Mouse (Mus musculus) lung, embryonic 14.5 days (tissue): ENCODE measurements around the gene Ncoa1. TPM values are rescaled to one million over a fixed set of nuclear protein-coding genes. Genes with fewer than 3 reads are reported as not detected.

ENCODE experiments used
- ATAC-seq: fragments of 200-750 bp; cut with Nextera tagmentation; 2 replicates; pipeline ENCODE4 v1.8.0; 2017; ENCODE audit warnings: mild to moderate bottlenecking, moderate TSS enrichment, moderate library complexity; ENCODE audit not compliant: insufficient read depth
- DNase-seq: peaks from one replicate; pipeline ENCODE4 v3.0.0-alpha.2; 2015
- H3K27ac ChIP-seq: fragments of 300-500 bp; sonication (generic); 2 replicates; pipeline ENCODE4 v1.5.1; 2014; ENCODE audit warnings: low read depth, mild to moderate bottlenecking, moderate library complexity
- H3K27me3 ChIP-seq: fragments of 300-500 bp; sonication (generic); 2 replicates; pipeline ENCODE4 v1.6.1; 2014; ENCODE audit warnings: low read length, control low read depth; ENCODE audit not compliant: insufficient read depth
- H3K36me3 ChIP-seq: fragments of 300-500 bp; sonication (generic); 2 replicates; pipeline ENCODE4 v1.6.1; 2014; ENCODE audit warnings: control low read depth; ENCODE audit not compliant: insufficient read depth
- H3K4me1 ChIP-seq: fragments of 300-500 bp; sonication (generic); 2 replicates; pipeline ENCODE4 v1.6.1; 2014; ENCODE audit warnings: antibody characterized with exemption, control low read depth; ENCODE audit not compliant: insufficient read depth
- H3K4me2 ChIP-seq: fragments of 300-500 bp; sonication (generic); 2 replicates; pipeline ENCODE4 v1.6.1; 2014; ENCODE audit warnings: mild to moderate bottlenecking
- H3K4me3 ChIP-seq: fragments of 300-500 bp; sonication (generic); 2 replicates; pipeline ENCODE4 v1.5.1; 2014; ENCODE audit warnings: low read depth, low read length
- H3K9ac ChIP-seq: fragments of 300-500 bp; sonication (generic); 2 replicates; pipeline ENCODE4 v1.6.1; 2014
- H3K9me3 ChIP-seq: fragments of 300-500 bp; sonication (generic); 2 replicates; pipeline ENCODE4 v1.6.1; 2016; ENCODE audit warnings: low read depth, low read length, control low read depth
- CTCF ChIP-seq: IDR thresholded peaks from 2 replicates; pipeline ENCODE4 v1.5.1; 2016; ENCODE audit warnings: antibody characterized with exemption, low read depth
- WGBS: fragments of 180-500 bp; shearing (Covaris S2); extraction: QIAGEN DNeasy Blood & Tissue Kit; methylation state at CpG from one replicate; pipeline ENCODE4 v1.1.7; 2014; 5-methylcytosine and 5-hydroxymethylcytosine counted together
- polyA plus RNA-seq: library from polyadenylated mRNA; unstranded; fragments of >200 nt; fragmentation: Nextera tagmentation; extraction: Ambion mirVana; gene quantifications from 2 replicates; pipeline ENCODE4 v1.2.1, GENCODE M21; 2014

Gene Ncoa1
- polyA plus RNA-seq, 1 experiment from 2014 or later = 13.1 TPM

GRCm38 (mm10) chr12:4199271-4199670 lies 277.7 kb downstream of the Ncoa1 start:
- H3K4me2 ChIP-seq = no peak overlapping the region
- TF ChIP-seq CTCF = no peak
- no peaks in the 10 kb centered on the region for H3K27me3 ChIP-seq
- H3K4me1 ChIP-seq = no peaks in the 10 kb centered on the region
- peaks cover 38% of the 10 kb centered on the region for H3K36me3 ChIP-seq
- H3K27ac ChIP-seq = no peak overlapping the region
- ATAC-seq (no peak), DNase-seq (no peak)
- 89% methylated on average over 11 of the region's 11 CpGs for WGBS
- no peaks in the 10 kb centered on the region for H3K9me3 ChIP-seq
- H3K9ac ChIP-seq = no peak overlapping the region
- H3K4me3 ChIP-seq = no peak overlapping the region

DNA sequence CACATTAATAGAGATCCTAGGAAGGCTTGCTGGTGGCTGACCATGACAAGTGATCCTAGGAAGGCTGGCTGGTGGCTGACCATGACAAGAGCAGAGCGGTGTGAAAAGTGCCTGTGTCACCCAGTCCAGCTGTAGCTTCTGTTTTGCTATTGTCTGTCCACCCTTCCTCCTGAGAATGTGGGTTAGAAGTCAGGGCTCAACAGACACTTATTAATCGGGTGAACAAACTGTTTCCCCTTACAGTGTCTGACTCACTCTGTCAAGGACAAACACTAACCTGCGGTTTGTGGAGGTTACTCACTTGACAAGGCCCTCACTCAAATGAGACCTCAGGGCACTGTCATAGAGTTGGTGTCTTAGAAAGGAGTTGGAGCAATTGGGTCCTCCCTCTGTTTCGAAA lies 278.3 kb downstream of the Ncoa1 start:
- Histone ChIP-seq H3K27me3 (no peaks in the 10 kb centered on the region), H3K27ac (no peak overlapping the region), H3K4me2 (no peak overlapping the region), H3K4me3 (no peak overlapping the region), H3K9me3 (no peaks in the 10 kb centered on the region), H3K9ac (no peak overlapping the region), H3K36me3 (peaks cover 38% of the 10 kb centered on the region), H3K4me1 (no peaks in the 10 kb centered on the region)
- WGBS = 87% methylated on average over 4 of the region's 4 CpGs
- DNase-seq (no peak), ATAC-seq (no peak)
- no peak for TF ChIP-seq CTCF

Other genes starting within 250 kb of the Ncoa1 start
- gene Ptrhd1, start 243.2 kb downstream of the Ncoa1 start, polyA plus RNA-seq = 6.6 and 7.6 TPM in 2 replicates
- 17.8 and 19.5 TPM in 2 replicates for gene Cenpo, start 242.9 kb downstream of the Ncoa1 start, polyA plus RNA-seq
- 42.7 and 45.9 TPM in 2 replicates for gene Itsn2, start 115.5 kb upstream of the Ncoa1 start, polyA plus RNA-seq
- not detected in 2 replicates for gene Gm3625, start 115.7 kb upstream of the Ncoa1 start, polyA plus RNA-seq